Mouse (Mus musculus): Measurements from ENCODE around the gene Cacng5. TPM values are rescaled to one million over a fixed set of nuclear protein-coding genes. Genes with fewer than 3 reads are reported as not detected.

The Cacng5 gene
- polyA plus RNA-seq, 1 experiment: not detected

DNA sequence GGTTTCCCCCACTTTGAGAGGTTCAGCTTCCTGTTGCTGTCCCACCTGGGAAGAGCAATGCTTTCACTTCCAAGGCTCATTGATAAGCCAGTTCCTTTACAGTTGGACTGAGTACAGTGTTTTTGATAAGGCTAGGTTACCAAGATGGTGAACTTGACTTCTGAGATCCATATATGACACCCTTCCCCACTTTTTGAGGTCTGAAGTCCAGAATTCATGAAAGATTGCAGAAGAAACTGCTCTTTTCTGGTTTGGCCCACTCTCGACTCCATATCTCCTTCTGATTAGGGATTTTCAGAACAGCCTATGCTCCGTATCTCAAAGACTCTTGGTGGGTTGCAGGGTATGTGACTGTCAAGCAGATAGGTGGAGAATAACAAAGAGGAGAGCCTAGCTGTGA lies 22.1 kb upstream of the Cacng5 start:
- H3K27ac ChIP-seq (ENCODE audit: control insufficient read depth, insufficient read depth, low read depth, low read length, poor library complexity): no peak overlapping the region
- WGBS: 74% methylated on average over 2 of the region's 2 CpGs
- H3K4me3 ChIP-seq (replicated peaks; ENCODE audit: control insufficient read depth, low read depth, low read length): no peak overlapping the region
- no peaks in the 10 kb centered on the region for H3K4me1 ChIP-seq (ENCODE audit: control insufficient read depth, insufficient read depth, low read length)
- TF ChIP-seq POLR2A (IDR thresholded peaks at IDR 0.05; ENCODE audit: borderline replicate concordance, control insufficient read depth, low read depth, low read length) (no peak), CTCF (IDR thresholded peaks at IDR 0.05; ENCODE audit: control insufficient read depth, insufficient read depth, low read length) (no peak)

DNA sequence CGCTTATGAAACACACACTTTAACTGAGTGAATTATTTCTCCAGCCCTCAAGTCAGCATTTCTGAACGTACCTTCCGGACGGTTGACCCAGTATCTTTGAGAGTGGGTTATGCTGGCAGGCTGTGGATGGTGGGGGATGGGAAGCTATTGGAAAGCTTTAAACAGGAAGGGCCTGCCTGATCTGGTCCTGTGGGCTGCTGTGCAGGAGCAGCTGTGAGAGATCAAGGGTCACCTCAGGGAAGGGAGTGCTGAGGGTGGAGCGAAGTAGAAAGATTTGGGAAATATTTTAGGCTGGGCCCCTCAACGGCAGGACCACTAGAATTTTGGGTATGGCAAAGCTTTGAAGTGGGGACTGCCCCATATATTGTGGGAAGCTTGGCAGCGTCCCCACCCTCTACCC lies 16.9 kb upstream of the Cacng5 start:
- TF ChIP-seq CTCF (IDR thresholded peaks at IDR 0.05; ENCODE audit: control insufficient read depth, insufficient read depth, low read length) (no peak), POLR2A (IDR thresholded peaks at IDR 0.05; ENCODE audit: borderline replicate concordance, control insufficient read depth, low read depth, low read length) (no peak)
- Histone ChIP-seq H3K27ac (ENCODE audit: control insufficient read depth, insufficient read depth, low read depth, low read length, poor library complexity) (no peak overlapping the region), H3K4me1 (ENCODE audit: control insufficient read depth, insufficient read depth, low read length) (no peaks in the 10 kb centered on the region), H3K4me3 (replicated peaks; ENCODE audit: control insufficient read depth, low read depth, low read length) (no peak overlapping the region)
- 70% methylated on average over 7 of the region's 7 CpGs for WGBS

DNA sequence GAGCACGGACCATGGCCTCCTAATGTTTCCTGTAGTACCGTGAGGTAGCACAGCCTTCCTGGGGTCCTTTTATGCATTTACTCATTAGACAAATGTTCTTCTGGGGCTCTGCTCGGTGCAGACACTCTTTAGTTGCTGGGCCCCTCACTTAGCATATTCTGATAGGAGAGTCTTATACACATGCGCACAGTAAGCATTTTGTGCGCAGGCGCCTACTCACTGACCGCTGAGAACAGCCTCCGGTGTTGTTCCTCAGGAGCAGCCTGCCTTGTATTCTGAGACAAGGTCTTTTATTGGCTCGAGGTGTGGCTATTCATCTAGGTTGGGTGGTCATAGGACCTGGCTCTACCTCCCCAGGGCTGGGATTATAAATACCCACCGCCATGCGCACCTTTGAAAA lies 16.4 kb upstream of the Cacng5 start:
- no peak for TF ChIP-seq POLR2A (IDR thresholded peaks at IDR 0.05; ENCODE audit: borderline replicate concordance, control insufficient read depth, low read depth, low read length)
- no peak for TF ChIP-seq CTCF (IDR thresholded peaks at IDR 0.05; ENCODE audit: control insufficient read depth, insufficient read depth, low read length)
- no peak overlapping the region for H3K27ac ChIP-seq (ENCODE audit: control insufficient read depth, insufficient read depth, low read depth, low read length, poor library complexity)
- WGBS: 81% methylated on average over 11 of the region's 11 CpGs
- H3K4me3 ChIP-seq (replicated peaks; ENCODE audit: control insufficient read depth, low read depth, low read length): no peak overlapping the region
- no peaks in the 10 kb centered on the region for H3K4me1 ChIP-seq (ENCODE audit: control insufficient read depth, insufficient read depth, low read length)

DNA sequence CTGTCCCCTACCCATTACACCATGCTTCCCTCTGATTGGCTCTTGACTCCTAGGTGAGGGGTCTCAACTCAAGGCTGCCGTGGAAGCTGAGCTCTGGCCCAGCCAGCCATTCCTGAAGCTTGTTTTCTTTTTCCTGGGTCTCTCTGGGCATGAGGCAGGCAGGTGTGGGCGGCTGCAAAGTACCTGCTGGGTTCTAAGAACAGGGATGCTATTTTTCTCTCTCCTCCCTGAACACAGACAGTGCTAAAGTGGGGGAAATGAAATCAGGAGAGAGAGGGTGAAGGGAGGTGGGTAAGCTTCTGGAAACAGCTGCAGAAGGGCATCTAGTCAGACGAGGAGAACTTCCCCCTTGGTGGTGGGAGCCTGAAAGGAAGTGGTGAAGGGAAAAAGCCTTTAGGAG lies 14.9 kb upstream of the Cacng5 start:
- TF ChIP-seq POLR2A (IDR thresholded peaks at IDR 0.05; ENCODE audit: borderline replicate concordance, control insufficient read depth, low read depth, low read length): no peak
- no peak for TF ChIP-seq CTCF (IDR thresholded peaks at IDR 0.05; ENCODE audit: control insufficient read depth, insufficient read depth, low read length)
- no peaks in the 10 kb centered on the region for H3K4me1 ChIP-seq (ENCODE audit: control insufficient read depth, insufficient read depth, low read length)
- WGBS: 32% methylated on average over 3 of the region's 3 CpGs
- H3K4me3 ChIP-seq (replicated peaks; ENCODE audit: control insufficient read depth, low read depth, low read length): no peak overlapping the region
- no peak overlapping the region for H3K27ac ChIP-seq (ENCODE audit: control insufficient read depth, insufficient read depth, low read depth, low read length, poor library complexity)

DNA sequence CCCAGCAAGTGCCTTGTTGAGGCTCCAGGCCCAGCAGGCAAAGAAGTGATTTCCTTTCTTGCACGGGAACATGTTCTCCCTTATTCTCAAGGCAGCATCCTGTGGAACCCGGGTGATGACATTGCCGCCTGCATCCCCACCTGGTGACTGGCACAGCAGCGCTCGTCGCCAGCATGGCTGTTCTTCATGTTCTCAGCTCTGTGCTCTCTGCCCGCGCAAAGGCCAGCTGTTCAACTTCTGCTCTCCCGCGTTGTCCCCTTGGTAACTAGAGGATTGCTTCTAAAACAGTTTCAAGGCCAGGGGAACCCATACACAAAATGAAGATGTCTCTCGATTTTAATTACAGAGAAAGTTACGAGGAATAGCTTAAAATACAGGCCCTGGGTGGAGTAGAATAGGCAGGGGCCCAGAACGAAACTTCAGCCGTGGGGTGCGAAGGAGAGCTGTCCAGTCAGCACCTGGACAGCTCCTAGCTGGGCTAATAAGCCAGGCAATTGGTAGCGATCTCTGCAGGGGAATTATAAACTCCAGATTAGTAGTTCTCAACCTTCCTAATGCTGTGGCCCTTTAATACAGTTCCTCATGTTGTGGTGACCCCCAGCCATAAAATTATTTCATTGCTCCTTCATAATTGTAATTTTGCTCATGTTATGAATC lies 5.1 kb upstream of the Cacng5 start:
- H3K4me1 ChIP-seq (ENCODE audit: control insufficient read depth, insufficient read depth, low read length): no peaks in the 10 kb centered on the region
- H3K27ac ChIP-seq (ENCODE audit: control insufficient read depth, insufficient read depth, low read depth, low read length, poor library complexity): no peak overlapping the region
- WGBS: 49% methylated on average over 16 of the region's 16 CpGs
- no peak overlapping the region for H3K4me3 ChIP-seq (replicated peaks; ENCODE audit: control insufficient read depth, low read depth, low read length)
- no peak for TF ChIP-seq CTCF (IDR thresholded peaks at IDR 0.05; ENCODE audit: control insufficient read depth, insufficient read depth, low read length)
- TF ChIP-seq POLR2A (IDR thresholded peaks at IDR 0.05; ENCODE audit: borderline replicate concordance, control insufficient read depth, low read depth, low read length): no peak

DNA sequence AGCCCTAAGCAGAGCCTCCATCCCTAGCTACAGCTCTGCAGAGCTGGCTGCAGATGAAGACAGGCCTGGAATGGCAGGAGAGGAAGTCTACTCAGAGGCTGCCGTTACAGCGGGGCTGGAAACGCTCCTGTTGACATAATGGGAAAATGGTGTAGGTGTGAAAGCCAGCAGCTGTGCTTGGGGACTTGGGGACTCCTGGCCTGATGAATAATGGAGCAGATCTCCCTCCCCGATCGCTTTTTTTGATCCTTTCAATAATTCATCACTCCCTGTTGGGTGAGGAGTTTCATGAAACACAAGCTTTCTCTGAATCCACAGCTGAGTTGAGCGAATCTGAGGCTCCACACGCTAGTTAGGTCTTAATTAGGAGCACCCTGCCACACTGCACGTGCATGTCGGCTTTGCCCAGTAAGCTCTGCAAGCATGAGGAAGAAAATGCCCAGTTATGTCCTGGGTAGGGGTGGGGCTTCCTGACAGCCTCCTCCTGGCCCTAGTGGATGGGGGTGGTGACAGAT lies 2.9 kb upstream of the Cacng5 start:
- 66% methylated on average over 9 of the region's 9 CpGs for WGBS
- H3K27ac ChIP-seq (ENCODE audit: control insufficient read depth, insufficient read depth, low read depth, low read length, poor library complexity): no peak overlapping the region
- no peak overlapping the region for H3K4me3 ChIP-seq (replicated peaks; ENCODE audit: control insufficient read depth, low read depth, low read length)
- no peaks in the 10 kb centered on the region for H3K4me1 ChIP-seq (ENCODE audit: control insufficient read depth, insufficient read depth, low read length)
- TF ChIP-seq POLR2A (IDR thresholded peaks at IDR 0.05; ENCODE audit: borderline replicate concordance, control insufficient read depth, low read depth, low read length) (no peak), CTCF (IDR thresholded peaks at IDR 0.05; ENCODE audit: control insufficient read depth, insufficient read depth, low read length) (no peak)

DNA sequence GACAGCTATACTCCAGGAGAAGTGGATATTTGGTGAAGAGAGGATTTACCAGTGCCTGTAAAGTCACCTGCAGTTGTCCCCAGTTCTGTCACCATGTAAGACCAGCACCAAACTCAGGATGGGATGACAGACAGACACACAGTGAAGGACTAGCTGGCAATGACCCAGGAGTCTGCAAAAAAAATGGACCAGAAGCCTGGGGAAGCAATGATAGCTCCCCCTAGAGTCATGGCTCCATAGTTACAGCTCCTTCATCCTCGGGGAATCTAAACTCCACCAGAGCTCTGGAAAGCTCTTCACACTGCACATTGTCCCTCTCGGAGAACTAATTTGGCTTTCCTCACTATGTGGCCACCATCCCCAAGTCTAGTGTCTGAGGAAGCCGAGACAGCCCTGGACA lies 1.5 kb downstream of the Cacng5 start:
- no peak for TF ChIP-seq POLR2A (IDR thresholded peaks at IDR 0.05; ENCODE audit: borderline replicate concordance, control insufficient read depth, low read depth, low read length)
- no peak for TF ChIP-seq CTCF (IDR thresholded peaks at IDR 0.05; ENCODE audit: control insufficient read depth, insufficient read depth, low read length)
- 54% methylated on average over 3 of the region's 3 CpGs for WGBS
- Histone ChIP-seq H3K27ac (ENCODE audit: control insufficient read depth, insufficient read depth, low read depth, low read length, poor library complexity) (no peak overlapping the region), H3K4me1 (ENCODE audit: control insufficient read depth, insufficient read depth, low read length) (no peaks in the 10 kb centered on the region), H3K4me3 (replicated peaks; ENCODE audit: control insufficient read depth, low read depth, low read length) (no peak overlapping the region)

DNA sequence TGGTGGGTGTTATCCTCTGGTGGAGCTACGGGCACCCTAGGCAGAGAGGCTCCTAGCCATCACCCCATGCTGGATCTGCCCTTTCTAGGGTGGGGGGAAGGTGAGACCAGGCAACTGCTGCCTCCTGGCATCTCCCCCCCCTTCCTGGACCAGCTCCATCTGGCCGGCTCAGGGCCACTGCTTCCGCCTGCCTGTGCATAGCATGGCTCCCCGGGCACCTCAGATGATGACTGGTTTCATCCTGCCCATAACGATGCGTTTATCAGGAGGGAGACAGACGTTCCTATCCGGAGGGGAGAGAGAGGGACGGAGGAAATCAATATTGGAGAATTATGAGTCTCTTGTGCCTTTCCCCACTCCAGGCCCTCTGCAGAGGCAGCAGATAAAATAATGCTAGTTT lies 9.5 kb downstream of the Cacng5 start:
- H3K4me1 ChIP-seq (ENCODE audit: control insufficient read depth, insufficient read depth, low read length): no peaks in the 10 kb centered on the region
- H3K4me3 ChIP-seq (replicated peaks; ENCODE audit: control insufficient read depth, low read depth, low read length): no peak overlapping the region
- 73% methylated on average over 9 of the region's 9 CpGs for whole genome bisulfite sequencing
- no peak overlapping the region for H3K27ac ChIP-seq (ENCODE audit: control insufficient read depth, insufficient read depth, low read depth, low read length, poor library complexity)
- TF ChIP-seq CTCF (IDR thresholded peaks at IDR 0.05; ENCODE audit: control insufficient read depth, insufficient read depth, low read length): no peak
- TF ChIP-seq POLR2A (IDR thresholded peaks at IDR 0.05; ENCODE audit: borderline replicate concordance, control insufficient read depth, low read depth, low read length): no peak

All from bone marrow, adult 2 months (tissue).